Mouse (Mus musculus) liver, embryonic 14 days (tissue): ENCODE measurements around the gene Slc16a9. TPM values are rescaled to one million over a fixed set of nuclear protein-coding genes. Genes with fewer than 3 reads are reported as not detected.

Experiments
- polyA plus RNA-seq: library from polyadenylated mRNA; depleted of rRNA; stranded (reverse); fragments of >200 nt; gene quantifications from 2 replicates; pipeline ENCODE4 v1.2.3, GENCODE M21; 2012; rRNA removed

The Slc16a9 gene
- 0.25 and 0.27 TPM in 2 replicates for polyA plus RNA-seq

GRCm38 (mm10) chr10:70244921-70245558 lies at the start of gene Slc16a9:
Gene Slc16a9, plus strand, starts transcription at chr10:70245100.

DNA sequence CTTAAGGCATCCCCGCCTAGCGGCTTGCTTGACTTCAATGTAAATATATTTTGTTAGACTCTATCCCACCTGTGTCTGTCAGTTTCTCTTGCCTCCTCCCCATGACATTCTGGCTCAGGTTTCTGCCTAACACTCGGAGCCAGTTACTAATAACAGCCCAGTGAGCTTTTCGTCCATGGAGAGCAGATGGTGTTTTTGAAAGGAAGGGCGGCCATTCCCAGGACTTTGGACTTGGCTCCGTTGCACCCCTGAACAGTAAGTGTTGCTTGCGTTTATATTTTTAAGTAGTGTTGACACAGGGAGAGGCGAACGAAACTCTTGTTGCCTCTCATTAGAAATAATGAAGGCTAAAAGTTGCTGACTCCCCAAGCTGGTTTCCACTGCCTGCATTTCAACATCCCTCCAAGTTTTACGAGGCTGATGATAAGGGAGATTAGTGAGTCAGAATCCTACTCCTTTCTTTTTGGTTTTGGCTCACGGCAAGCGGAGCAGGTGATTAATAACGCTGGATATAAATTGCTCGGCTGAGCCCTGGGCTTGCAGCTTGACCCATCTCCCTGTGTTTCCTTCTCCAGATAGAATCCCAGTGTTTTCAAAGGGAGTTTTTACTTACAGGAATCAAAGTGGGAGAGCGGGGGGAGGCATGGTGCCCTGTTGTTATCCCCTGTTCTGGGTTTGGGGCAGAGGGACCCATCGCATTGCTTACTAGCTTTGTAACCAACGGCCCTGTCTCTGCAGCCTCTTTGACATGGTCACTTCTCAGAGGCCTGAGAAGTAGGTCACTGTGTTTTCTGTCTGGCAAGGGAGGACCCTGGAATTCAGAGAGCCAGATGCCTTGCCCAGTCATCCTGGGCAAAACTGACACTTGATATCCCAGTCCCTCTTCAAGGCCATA lies 40.1 kb upstream of the Slc16a9 start, which contains the start of gene Mrln:
TSS of gene Mrln (plus strand) at position 160 of the 895 bp plus-strand sequence.

Other genes starting within 250 kb of the Slc16a9 start
- 8.6 and 9.5 TPM in 2 replicates for gene Ccdc6, start 148.0 kb upstream of the Slc16a9 start, polyA plus RNA-seq
- gene Mrln, start 40.4 kb upstream of the Slc16a9 start, polyA plus RNA-seq, result 0.10 and 1.5 TPM in 2 replicates
- 0.07 and 0.14 TPM in 2 replicates for gene Fam13c, start 195.4 kb downstream of the Slc16a9 start, polyA plus RNA-seq